Mouse (Mus musculus) lung, adult 2 months (tissue): ENCODE data around the gene Mtap. TPM values are rescaled to one million over a fixed set of nuclear protein-coding genes. Genes with fewer than 3 reads are reported as not detected.
A peak's percentile ranks its signal among the peaks of the same experiment; 100 is the strongest.

Source experiments
- DNase-seq: peaks from one replicate; pipeline ENCODE4 v3.0.0; 2022
- H3K4me1 ChIP-seq: fragments of 200-500 bp; 2 replicates; pipeline ENCODE4 v1.6.1; 2011; ENCODE audit warnings: low read length; ENCODE audit not compliant: control insufficient read depth, insufficient read depth
- H3K4me3 ChIP-seq: fragments of 200-500 bp; replicated peaks from 2 replicates; pipeline ENCODE3; 2011; ENCODE audit warnings: low read depth, mild to moderate bottlenecking, control low read depth, low read length; ENCODE audit errors: extremely low read depth
- CTCF ChIP-seq: fragments of 200-500 bp; IDR thresholded peaks from 2 replicates; pipeline ENCODE4 v1.5.1; 2011; ENCODE audit warnings: mild to moderate bottlenecking, low read length, control low read depth; ENCODE audit not compliant: insufficient read depth
- POLR2A ChIP-seq: fragments of 200-500 bp; IDR thresholded peaks from 2 replicates; pipeline ENCODE4 v1.6.1; 2011; ENCODE audit warnings: low read depth, mild to moderate bottlenecking, control low read depth, low read length, borderline replicate concordance; ENCODE audit errors: extremely low read depth
- WGBS: fragments of 180-500 bp; shearing (Covaris S2); methylation state at CpG from one replicate; pipeline ENCODE4 v1.1.7; 2018; 5-methylcytosine and 5-hydroxymethylcytosine counted together
- polyA plus RNA-seq: library from polyadenylated mRNA; depleted of rRNA; stranded (reverse); fragments of >200 nt; gene quantifications from 2 replicates; pipeline ENCODE4 v1.2.3, GENCODE M21; 2012; rRNA removed

Gene Mtap
- polyA plus RNA-seq, result 3.1 and 4.2 TPM in 2 replicates

DNA sequence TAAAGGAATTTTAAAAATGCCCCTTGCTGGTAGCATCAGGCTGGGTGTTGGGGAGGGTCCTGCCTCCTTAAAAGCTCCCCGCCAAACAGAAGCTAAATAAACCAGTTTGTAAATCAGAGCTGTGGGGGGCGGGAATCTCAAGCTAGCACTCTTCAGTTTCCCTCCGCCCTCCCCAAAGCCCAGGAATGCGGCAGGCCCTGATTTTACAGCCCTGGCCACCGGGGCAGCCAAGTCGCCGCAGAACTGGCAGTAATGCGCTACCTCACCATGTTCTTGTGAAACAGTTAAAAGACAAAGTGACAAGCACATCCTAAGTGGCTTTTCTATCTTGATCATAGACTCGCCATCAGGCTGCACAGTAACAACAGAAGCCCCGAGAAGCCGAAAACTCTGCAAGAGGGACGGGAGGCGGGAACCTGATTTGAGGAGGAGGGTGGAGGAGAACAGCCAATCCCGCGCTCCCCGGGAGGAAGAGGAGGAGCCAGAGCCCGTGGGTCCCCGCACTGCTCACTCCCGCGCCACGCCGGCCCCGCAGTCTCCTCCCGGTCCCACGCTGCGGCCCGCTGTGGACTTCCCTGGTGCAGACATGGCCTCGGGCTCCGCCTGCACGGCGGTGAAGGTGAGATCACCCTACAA lies at the start of gene Mtap:
Mtap (plus strand) TSS at position 217 of the 636 bp plus-strand sequence.
- Histone ChIP-seq H3K4me3 (peak within 1 kb of the TSS; percentile 87), H3K4me1 (peaks cover 5% of the 10 kb centered on the region; the same call in 1 of the 2 replicates)
- no peak for TF ChIP-seq CTCF
- peak; percentile 51; the same call in 1 of the 2 replicates for TF ChIP-seq POLR2A
- peak; percentile 76 for DNase-seq
- WGBS, result under 1% methylated on average over 30 of the region's 31 CpGs

DNA sequence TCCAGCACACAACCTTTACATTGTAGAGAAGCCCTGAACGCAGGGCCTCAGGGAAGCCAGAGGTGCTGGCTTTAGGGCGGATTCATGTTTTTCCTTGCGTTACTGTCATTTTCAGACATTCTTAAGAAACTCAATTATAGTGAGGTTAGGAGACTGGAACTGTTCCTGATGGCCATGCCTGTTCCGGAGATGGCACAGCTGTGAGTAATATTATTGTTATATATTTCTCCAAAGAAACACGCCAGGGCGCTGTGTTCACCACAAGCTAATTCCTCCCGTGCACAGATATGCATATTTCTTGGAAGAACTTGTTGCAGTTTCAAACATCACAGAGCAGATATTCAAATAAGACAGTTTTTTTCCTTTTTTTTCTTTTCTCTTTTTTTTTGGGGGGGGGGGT lies 47.8 kb upstream of the Mtap start:
- WGBS, result 88% methylated on average over 7 of the region's 7 CpGs
- H3K4me1 ChIP-seq, result no peaks in the 10 kb centered on the region
- TF ChIP-seq CTCF, result no peak
- TF ChIP-seq POLR2A, result no peak

DNA sequence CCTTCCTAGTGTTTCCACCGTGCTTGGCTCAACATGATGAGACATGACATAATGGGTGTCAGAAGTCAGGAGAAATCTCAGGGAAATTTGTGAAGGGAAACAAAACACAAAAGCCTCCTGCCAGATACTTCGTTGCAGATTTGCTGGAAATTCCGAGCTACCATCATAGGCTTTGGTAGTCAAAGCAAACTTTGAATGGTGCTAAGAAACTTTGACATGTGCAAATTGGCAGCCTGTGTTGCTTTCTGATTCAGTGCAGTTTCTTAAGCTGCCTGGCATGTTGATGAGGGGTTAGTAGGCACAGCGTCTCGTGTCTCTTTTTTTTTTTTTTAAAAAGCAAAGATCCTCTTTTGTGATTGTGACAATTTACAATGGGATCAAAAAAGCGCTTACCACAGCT lies 46.7 kb upstream of the Mtap start:
- no peak for TF ChIP-seq CTCF
- no peak for TF ChIP-seq POLR2A
- no peak for DNase-seq
- 54% methylated on average over 6 of the region's 6 CpGs for WGBS
- Histone ChIP-seq H3K4me3 (no peak overlapping the region), H3K4me1 (no peaks in the 10 kb centered on the region)

More for the DNA sequence above, 47.8 kb upstream of the Mtap start:
- no peak overlapping the region for H3K4me3 ChIP-seq
- DNase-seq, result no peak

- TF ChIP-seq CTCF, result no peak
- TF ChIP-seq POLR2A, result no peak
- Histone ChIP-seq H3K4me3 (no peak overlapping the region), H3K4me1 (no peaks in the 10 kb centered on the region)
- WGBS, result 46% methylated on average over 5 of the region's 5 CpGs
- no peak for DNase-seq
Measured at GRCm38 (mm10) chr4:89092153-89092552, 44.8 kb upstream of the Mtap start.

DNA sequence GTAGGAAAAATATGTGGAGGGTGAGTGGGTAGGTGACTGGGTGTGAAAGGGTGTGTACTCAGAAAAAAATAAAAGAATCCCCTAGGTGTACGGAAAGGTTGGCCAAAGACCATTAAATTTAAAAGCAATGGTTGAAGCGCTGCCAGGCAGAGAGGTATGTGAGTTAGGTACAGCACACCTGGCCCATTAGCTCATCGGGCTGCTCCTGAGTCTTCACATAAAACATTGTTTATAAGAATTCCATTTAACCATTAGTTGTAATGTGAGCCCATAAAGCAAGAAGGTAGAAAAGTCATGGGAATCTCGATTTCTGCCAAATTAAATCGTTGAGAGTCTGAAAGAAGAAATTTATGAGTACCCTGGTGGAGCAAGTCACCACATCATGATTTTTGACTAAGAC lies 42.1 kb upstream of the Mtap start:
- Histone ChIP-seq H3K4me3 (no peak overlapping the region), H3K4me1 (no peaks in the 10 kb centered on the region)
- no peak for DNase-seq
- WGBS, result 82% methylated on average over 5 of the region's 5 CpGs
- TF ChIP-seq CTCF (no peak), POLR2A (no peak)

GRCm38 (mm10) chr4:89098261-89098660 lies 38.7 kb upstream of the Mtap start:
- WGBS, result 55% methylated on average over 5 of the region's 5 CpGs

DNA sequence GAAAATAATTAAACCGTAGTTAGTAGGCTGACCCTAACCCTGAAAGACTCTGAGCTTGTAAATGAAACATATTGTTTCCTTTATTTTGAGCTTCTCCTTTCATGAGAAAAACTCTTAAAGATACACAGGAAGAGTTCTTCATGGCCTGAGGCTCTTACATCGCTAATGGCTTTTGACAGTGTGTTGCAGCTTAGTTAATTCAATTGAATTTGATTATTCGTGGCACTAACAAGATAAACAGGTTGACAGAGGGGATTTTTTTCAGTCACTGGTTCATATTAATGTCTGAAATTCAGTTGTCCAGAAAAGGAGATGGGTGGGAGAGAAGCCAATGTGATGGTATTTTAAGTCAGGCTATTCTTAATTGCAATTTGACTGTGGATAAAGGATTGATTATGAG lies 35.6 kb upstream of the Mtap start:
- 68% methylated on average over 3 of the region's 3 CpGs for WGBS
- no peak for TF ChIP-seq POLR2A
- TF ChIP-seq CTCF, result no peak
- H3K4me3 ChIP-seq, result no peak overlapping the region
- H3K4me1 ChIP-seq, result no peaks in the 10 kb centered on the region
- no peak for DNase-seq

More at GRCm38 (mm10) chr4:89098261-89098660, 38.7 kb upstream of the Mtap start:
- DNase-seq, result no peak
- Histone ChIP-seq H3K4me3 (no peak overlapping the region), H3K4me1 (no peaks in the 10 kb centered on the region)
- TF ChIP-seq POLR2A (no peak), CTCF (no peak)

GRCm38 (mm10) chr4:89102283-89102682 lies 34.6 kb upstream of the Mtap start:
- TF ChIP-seq CTCF (no peak), POLR2A (no peak)
- DNase-seq, result no peak
- no peaks in the 10 kb centered on the region for H3K4me1 ChIP-seq
- 66% methylated on average over 2 of the region's 2 CpGs for WGBS
- H3K4me3 ChIP-seq, result no peak overlapping the region

DNA sequence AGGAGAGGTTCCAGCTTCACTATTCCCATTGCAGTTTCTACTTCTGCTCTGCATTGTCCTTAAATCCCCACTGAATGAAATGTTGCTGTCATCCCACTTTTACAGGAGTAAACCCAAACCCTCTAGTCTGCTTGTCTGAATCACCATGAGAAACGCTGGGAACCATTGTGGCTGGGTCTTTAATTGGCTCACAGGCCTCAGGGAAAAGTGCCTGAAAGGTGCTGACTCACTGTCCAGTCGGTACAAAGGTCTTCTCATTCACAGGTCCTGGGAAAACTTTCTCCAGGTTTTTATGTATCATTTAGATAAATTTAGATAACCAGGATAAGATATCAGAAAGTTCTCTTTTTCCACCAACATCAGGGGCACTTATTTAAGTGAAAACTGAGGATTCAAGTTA lies 31.4 kb upstream of the Mtap start:
- no peak for TF ChIP-seq POLR2A
- TF ChIP-seq CTCF, result no peak
- 46% methylated on average over 2 of the region's 2 CpGs for WGBS
- no peaks in the 10 kb centered on the region for H3K4me1 ChIP-seq

DNA sequence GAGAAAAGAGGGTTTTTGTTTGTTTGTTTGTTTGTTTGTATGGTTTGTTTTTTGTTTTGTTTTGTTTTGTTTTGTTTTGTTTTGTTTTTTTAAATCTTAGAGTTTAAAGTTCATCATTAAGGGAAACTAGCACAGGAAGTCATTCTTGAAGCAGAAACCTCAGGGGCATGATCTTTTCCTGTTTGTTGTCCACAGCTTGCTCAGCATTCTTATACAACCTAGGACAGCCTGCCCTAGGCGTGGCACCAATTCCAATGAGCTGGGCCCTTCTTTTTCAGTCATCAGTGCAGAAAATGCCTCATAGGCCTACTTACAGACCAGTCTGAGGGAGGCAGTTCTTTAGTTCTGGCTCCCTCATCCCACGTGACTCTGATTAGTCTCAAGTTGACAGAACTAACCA lies 30.4 kb upstream of the Mtap start:
- no peak for DNase-seq
- Histone ChIP-seq H3K4me1 (no peaks in the 10 kb centered on the region), H3K4me3 (no peak overlapping the region)
- TF ChIP-seq CTCF, result no peak
- no peak for TF ChIP-seq POLR2A
- WGBS, result 60% methylated on average over 2 of the region's 2 CpGs

More for the DNA sequence above, 31.4 kb upstream of the Mtap start:
- no peak for DNase-seq
- no peak overlapping the region for H3K4me3 ChIP-seq
